Mouse (Mus musculus) CD8-positive naive resting alpha-beta T cell, adult 2 months (primary cell): ENCODE data around the gene Zfp446.

Experiments used
- DNase-seq, 2 experiments: peaks; one replicate each; pipeline ENCODE4 v3.0.0; 2022; ENCODE audit warnings: low read depth in 2 of 2, low spot score in 2 of 2

Gene Zfp446

DNA sequence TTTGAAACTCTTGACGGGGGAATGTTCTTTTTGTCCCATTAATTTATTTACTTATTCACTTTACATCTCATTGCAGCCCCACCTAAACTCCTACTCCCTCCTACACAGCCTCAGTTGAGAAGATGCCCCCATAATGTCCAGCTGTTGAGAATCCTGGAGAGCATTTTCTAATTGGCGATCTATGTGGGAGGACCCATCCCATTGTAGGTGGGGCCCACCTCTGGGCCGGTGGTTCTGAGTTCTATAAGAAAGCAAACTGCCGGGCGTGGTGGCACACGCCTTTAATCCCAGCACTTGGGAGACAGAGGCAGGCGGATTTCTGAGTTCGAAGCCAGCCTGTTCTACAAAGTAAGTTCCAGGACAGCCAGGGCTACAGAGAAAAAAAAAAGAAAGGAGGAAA lies 9.3 kb downstream of the Zfp446 start:
- DNase-seq, result no peak

DNA sequence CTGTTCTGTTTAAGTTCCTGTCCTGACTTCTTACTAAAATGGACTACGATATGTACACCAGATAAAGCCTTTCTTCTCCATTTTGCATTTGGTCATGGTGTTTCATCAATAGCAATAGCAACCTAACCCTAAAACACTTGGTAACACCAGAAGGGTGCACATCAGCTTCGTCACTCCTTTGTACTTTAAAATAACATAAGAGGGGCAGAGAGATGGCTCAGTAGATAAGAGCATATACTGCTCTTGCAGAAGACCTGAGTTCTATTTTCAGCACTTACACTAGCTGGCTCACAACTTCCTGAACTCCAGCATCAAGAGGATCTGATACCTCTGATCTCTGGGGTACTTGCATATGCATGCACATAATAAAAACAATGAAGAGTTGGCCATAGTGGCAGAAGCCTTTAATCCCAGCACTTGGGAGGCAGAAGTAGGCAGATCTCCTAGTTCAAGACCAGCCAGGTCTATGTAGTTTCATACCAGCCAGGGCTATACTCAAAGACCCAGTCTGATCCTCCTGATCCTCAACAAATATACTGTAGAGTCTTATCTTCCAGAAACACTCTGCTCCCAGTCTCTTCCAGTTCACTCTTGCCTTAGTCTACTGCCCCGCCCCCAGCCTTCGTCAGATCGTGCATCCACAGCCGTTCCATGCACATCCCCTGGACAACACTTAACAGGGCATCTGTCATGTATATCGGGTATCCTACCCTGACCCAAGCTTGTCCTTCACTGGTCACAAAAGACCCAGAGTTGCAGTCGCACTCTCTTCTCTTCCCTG lies 10.0 kb downstream of the Zfp446 start:
- DNase-seq, result no peak

DNA sequence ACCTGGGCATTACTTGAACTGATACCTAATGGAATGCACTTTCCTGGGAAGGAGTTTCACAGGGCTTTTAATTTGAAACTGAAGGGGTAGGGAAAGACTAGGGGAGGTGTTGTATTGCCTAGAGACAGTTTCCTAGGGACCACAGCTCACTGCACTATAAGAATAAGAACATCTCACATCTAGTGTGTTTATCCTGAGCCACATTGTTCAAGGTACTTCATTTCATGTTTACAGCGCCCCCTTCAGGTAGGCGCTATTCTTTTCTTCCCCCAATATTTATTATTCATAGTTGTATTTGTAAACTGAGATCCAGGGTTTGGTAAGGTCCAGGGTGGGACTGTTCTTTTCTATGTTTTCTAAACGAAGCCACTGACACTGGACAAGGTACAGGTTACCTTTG lies 14.6 kb downstream of the Zfp446 start:
- DNase-seq, result peak; percentile 44 to 66

DNA sequence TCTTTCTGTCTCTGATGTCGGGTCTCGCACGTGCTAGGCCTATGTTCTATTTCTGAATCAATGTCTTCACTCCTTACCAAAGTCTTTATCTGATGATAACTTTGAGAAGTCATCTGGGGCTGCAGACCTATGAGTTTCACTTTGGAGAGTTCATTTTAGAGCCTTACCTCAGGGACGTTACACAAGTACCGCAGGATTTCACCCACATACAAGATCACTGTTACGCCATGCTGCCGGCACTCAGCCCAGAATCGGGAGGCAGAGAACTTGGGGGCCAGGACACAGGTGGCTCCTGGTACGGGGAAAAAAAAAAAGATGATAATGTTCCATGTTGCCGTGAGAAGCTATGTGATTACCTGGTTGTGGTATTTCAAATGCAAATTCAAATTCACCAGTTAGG lies 15.5 kb downstream of the Zfp446 start:
- no peak for DNase-seq

DNA sequence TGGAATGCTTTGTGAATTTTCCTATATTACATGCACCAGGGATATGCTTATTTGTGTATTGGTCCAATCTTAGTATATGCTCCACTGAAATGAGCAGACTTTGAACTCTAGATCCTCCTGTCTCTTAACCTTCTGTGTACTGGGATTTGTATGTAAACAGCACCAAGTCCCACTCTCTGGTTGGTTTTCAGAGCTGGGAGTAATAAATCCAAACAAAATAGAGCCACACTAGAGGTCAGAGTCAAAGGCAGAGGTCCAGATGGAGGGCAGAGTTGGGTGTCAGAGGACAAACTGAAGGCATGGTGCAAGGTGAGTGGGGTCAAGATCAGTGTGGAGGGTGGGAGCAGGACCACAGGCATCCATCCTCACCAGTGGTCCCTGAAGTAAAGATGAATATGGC lies 18.2 kb downstream of the Zfp446 start:
- DNase-seq, result no peak

DNA sequence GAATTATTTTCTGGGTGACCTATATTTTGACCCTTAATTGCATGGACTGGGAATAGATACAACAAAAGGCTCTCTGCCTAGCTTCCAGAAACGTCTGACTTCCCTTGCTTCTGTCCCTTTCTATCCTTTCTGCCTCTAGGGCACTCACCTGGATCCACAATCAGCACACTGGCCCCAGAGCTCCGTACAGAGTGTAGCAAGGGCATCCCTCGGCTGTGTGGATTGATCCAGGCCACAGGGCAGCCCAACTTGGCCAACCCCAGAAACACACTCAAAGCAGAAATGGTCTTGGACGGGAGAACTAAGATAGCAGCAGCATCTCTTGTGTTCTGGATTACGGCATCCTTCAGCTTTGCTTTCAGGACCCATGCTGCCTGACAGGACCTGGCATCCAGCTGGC lies 19.6 kb downstream of the Zfp446 start:
- DNase-seq, result no peak

DNA sequence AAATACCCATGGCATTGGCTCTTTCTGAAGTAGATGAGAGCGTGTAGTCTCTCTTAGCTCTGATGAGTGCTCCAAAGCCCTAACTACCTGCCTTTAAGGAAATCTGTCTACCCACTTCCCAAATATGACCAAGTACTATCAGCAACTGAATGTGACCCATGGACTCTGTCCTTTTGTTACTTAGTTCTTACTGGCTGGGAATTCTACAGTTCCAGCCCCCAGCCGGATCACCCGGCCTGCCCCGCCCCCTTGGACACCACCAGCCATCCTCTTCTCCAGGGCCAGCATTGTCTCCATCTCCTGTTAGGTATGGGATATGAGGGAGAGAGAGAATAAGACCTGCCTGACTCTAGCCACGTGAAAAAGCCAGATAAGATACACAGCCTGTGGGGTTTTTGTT lies 20.4 kb downstream of the Zfp446 start, which contains the start of gene Slc27a5:
TSS of gene Slc27a5 (minus strand) at position 140 of the 400 bp plus-strand sequence.
- DNase-seq, result no peak

DNA sequence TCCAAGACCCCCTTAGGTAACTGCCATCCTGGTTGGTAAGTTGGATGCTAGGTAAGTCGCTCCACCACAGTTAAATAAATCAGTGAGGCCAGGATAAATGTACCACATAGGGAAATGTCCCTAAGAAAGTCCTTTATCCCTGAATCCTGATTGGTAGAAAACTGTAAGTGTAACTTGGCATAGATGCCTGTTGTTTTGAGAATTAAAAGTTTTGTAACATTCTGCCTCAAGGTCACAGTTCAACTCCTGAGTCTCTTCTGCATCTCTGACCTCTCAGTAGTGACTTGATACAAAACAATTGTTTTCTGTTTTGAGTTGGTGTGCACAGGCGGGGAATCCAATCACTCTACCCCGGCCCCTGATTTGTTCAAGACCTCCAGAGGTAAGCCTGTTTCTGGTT lies 21.2 kb downstream of the Zfp446 start, which contains the start of gene Trim28:
TSS of gene Trim28 (plus strand) at position 264 of the 400 bp plus-strand sequence.
- no peak for DNase-seq

DNA sequence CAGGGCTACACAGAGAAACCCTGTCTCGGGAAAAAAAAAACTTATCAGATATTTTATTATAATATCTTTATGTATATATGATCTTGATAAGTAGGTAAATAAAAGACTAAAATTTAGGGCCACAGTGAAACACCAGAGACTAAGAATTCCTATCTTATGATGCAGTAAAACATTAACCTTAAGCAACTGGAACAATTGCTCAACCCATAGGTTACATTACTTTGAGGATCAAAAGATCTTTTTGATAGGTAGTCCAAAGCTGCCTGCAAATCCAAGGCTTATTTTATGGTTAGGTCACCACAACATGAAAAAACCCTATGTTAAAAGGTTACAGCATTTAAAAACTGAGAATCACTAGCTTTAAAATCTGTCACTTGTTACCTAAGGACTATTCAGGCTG lies 23.9 kb downstream of the Zfp446 start:
- no peak for DNase-seq

DNA sequence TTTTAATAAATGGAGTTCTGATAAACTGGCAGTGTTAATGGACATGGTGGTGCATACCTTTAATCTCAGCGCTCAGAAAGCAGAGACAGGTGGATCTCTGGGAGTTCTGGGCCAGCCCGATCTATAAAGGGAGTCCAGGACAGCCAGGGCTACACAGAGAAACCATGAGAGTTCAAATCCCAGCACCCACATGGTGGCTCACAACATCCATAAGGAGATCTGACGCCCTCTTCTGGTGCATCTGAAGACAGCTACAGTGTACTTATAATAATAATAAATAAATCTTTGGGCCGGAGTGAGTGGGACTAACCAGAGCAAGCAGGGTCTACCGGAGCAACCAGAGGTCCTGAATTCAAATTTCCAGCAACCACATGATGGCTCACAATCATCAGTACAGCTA lies 25.7 kb downstream of the Zfp446 start:
- DNase-seq, result no peak

DNA sequence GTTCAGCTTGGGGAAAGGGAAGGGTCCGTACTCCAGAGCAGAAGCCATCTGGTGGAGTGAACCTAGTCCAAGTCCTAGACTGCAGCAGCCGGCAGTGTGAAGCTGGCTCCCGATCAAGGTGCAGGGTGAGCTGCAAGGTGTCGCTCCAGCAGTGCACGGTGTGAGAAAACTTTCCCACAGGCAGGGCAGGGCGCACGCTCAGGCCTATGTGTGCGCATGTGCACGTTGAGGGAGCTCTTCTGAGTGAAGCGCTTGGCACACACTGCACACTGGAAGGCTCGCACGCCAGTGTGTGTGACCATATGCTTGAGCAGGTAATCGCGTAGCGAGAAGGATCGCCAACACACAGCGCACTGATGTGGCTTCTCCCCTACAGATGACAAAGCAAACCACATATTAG lies 28.4 kb downstream of the Zfp446 start:
- no peak for DNase-seq

DNA sequence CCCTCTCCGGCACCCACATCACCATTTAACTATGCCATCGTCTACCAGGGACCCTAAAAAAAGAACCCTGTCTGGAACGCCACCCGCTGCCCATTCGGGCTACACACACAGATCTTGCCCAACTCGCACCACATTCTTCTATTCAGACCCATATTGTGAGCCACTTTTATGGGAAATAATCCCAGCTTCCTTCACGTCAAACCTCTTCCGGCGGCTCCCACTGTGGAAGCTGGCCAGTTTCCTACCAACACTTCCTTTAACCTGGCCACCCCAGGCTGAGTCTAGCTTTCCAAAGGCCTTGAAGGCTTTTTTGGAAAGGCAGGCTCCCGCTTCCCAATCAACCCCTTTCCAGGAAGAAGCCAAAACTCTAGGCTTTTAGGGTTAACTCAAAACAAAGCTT lies 28.9 kb downstream of the Zfp446 start:
- no peak for DNase-seq

DNA sequence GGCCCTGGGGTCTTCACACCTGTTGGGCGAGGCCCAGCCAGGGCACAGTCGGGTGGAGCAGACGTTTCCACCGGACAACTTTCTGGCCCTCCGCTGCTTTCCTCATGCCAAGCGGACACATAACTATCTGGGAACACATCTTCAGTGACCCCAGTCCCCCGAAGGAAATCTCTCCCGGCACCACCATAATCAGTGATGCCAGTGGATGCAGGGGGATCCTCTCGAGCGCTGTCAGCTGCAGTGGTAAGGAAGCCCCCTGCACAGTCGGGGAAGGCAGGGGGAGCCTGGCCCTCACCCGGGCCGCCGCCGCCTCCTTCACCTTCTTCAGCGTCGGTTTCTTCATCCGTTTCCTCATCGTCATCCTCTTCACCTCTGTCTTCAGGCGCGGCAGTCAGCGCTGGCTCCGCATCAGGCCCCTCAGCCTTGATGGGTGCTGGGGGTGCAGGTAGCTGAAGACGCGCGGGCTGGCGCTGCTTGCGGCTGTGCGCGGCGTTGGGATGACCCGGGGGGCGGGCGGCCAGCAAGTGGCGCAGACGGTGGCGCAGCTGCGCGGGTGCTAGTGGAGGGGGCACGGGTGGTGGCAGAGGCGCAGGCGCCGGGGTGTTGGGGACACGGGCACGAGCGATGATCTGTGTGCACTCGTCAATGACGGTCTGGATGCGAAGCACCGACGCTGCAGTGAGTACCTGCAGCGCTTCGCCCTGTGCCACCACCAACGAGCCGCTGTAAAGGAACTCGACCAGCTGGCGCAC lies 29.9 kb downstream of the Zfp446 start:
- no peak for DNase-seq

DNA sequence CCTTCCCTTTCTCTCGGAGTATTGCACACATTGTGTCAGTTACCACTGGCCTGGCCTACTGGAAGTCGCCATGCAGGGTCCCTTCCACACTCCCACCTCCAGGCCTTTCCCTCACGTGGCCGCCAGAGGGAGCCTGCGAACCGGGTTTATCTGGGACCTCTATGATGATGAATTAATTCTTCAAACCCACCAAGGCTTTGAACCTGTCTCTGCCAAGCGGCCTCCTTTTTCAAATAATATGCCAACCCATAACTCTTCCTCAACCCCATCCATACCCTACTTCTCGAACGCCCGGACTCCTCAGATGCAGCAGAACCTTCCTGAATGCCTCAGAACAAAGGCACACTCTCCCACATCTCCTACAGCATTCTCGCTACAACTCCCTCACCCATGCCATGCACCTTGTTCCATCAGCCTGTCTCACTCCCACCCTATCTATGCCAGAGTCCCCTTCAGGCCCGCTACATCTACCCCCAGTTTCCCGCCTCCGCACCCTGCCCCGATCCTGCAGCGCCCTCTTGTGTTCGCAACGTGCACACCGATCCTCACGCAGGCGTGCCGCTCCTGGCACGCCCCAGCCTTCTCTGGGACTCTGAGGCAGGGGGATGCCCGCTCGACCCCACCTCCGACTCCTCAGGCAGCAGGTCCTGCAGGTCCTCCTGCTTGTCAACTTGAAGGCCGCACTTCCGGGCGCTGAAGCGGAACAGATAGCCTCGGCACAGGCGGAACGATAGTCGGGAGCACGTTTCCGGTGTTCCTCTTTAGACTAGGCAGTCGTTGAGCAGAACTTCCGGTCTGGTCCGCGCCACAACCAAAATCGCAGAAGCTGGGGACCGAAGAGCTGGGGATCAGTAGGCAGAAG lies 31.7 kb downstream of the Zfp446 start:
- DNase-seq, result peak; percentile 90 to 93

DNA sequence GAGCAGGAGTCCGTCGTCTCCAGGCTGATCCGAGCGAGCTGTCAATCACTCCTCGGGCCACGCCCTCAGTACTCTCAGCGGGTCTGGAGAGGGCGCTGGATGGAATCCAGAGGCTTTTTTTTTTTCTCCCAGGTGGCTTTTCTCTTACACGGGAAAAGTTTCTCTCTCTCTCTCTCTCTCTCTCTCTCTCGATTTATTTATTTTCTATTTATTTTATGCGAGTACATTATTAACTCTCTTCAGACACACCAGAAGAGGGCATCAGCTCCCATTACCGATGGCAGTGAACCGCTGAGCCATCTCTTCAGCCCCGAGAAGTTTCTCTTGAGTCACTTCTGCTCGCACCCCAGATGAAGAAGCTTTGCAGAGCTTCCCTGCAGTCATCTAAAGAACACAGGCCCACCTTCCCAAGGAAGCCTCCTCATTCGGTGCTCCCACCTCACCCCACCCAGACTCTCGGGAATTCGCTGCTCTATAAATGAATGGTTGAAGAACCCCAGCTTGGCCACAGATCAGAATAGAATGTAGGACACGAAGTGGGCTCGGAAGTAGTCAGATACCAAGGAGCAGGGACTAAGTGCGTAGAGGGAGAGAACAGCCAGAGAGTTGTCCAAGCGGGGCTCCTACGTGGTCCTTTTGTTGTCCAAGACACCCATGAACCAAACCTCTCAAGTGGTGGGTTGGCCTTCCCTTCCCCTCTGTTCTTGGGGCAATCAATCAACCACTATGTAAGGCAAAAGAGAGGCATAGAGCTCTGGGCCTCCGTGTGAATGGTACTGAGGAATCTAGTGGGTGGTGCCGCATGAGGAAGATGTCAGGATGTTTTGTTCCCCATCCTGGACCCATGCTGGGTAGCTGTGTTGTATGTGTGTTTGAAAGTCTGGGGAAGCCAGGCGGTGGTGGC lies 32.6 kb downstream of the Zfp446 start, which contains the start of gene Zbtb45:
TSS of gene Zbtb45 (minus strand) at position 30 of the 904 bp plus-strand sequence.
- DNase-seq, result no peak

DNA sequence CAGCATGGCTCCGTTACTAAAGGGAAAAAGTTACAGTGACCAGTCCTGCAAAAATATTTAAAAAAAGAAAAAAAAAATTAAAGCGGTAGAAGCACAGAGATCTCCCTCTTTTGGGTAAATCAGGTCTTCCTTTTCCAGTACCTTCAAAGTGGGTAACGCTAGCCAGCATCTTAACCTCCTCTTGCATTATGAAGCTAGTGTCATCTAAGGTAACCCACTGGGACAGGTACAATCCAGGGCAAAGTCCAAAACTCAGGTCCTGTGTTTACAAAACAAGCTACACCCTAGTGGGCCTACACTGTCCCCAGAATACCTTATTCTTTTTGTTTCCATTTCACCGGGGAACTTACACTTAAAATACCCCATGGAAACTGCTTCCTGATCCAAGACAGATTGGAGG lies 36.0 kb downstream of the Zfp446 start:
- DNase-seq, result no peak

DNA sequence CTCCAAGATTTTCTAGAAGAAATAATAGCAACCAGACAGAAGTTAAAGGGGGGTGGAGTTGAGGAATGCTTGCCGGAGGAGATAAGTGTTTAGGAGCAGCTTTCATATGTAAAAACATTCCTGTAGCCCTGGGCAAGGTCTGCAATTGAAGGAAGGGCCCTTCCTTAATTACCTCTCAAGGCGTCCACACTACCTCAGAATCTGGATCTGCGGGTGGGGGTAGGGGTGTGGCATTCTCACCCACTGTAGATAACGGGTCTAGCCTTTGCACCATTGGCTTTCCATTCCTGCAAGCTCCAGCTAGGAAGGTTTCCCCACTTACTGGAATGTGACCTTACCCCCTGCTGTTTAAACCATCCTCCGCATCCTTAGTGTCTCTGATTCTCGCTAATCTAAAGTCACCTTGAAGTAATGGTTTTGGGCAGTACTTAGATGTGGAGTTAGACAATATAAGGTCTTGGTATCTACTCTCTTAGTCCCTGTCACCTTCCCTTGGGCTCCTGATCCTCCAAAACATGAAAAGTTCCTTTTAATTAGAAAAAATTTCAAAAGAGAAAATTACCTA lies 36.7 kb downstream of the Zfp446 start:
- no peak for DNase-seq

DNA sequence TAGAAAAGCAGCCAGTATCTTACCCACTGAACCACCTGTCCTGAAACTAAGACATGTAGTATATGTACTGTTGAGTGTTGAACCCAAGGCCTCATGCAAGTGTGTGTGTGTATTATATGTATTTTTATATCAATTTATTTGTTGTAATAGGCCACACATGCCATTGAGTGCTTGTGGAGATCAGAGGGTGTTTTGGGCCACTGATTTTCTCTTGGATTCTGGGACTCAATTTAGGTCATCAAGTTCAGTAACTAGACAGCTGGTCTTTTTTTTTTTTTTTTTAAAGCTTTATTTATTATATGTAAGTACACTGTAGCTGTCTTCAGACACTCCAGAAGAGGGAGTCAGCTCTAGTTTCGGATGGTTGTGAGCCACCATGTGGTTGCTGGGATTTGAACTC lies 37.6 kb downstream of the Zfp446 start:
- DNase-seq, result no peak

DNA sequence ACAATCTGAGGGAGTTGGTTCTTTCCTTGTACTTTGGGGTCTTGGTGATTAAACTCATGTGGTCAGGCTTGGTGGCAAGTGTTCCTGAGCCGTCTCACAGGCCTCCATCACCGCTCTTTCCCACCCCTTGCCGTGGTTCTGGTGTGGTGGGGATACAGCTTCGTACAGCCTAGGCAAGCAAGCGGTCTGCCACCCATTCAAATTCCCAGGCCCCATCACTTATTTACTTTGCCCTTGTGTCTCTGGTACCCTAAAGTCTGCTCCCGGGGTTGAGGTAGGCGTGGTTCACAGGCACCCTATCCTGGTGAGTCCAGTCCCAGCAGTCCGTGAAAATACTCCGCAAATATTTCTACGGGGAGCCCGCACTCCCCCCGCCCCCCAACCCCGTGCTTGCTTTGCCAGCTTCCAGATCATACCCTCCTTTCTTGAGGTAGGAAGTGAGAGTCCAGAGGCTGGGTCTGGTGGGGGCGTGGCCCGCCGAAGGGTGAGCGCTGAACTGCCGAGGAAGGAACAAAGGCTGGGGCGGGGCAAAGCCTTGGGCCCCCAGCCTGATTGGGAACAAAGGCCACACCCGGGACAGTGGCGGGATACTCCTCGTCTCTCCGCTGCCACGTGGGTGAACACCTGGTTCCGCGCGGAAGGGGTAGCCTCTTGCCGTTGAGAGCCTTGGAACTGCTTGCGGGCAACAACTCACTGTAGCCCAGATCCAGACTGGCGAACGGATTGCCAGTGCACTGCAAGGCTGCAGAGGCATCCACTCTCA lies 45.3 kb downstream of the Zfp446 start:
- DNase-seq, result no peak
